Mouse (Mus musculus) spleen, postnatal 10 days (tissue): ENCODE data around the gene 5730596B20Rik.

ENCODE experiments used
- DNase-seq, 2 experiments: peaks; one replicate each; pipeline ENCODE4 v3.0.0; 2021 to 2022; ENCODE audit warnings: low spot score in 2 of 2

5730596B20Rik gene

DNA sequence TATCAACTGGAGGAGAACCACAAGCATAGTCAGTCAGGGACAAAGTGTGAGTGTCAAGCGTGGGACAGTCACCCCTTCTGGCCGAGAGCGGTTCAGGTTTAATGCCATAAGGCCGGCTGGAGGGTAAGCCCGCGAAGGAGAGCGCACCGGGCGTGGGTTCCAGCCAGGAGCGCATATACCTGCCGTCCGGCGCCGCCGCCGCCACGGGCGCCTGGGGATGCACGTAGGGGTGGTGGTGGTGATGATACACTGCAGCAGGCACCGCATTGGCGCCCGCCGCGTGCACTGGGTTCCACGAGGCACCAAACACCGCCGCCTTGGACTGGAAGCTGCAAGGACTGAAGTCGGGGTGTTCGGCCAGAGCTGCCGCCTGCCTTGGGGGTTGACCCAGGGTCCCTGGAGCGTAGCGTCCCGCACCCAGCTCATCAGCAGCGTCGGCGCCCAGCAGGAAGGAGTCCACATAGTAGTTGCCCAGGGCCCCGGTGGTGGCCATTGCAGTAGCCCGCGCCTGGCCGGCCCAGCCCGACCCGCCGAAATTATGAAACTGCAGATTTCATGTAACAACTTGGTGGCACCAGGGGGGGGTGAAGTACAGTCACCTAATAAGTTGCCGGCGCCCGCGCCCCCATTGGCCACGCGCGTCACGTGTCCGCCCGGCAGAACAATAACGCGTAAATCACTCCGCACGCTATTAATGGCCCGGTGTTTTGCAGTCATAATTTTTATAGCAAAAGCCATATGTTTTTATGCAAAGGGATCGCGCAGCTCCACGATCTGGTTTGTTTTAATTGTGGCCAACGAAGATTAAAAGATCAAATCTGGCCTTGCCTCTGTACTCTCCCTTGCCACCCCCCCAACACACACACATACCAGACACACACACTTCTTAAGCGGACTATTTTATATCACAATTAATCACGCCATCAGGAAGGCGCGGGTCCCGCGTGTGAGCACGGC, 48.6 kb downstream of the 5730596B20Rik start:
- peak in 1 of 2 experiments; percentile 54 for DNase-seq

DNA sequence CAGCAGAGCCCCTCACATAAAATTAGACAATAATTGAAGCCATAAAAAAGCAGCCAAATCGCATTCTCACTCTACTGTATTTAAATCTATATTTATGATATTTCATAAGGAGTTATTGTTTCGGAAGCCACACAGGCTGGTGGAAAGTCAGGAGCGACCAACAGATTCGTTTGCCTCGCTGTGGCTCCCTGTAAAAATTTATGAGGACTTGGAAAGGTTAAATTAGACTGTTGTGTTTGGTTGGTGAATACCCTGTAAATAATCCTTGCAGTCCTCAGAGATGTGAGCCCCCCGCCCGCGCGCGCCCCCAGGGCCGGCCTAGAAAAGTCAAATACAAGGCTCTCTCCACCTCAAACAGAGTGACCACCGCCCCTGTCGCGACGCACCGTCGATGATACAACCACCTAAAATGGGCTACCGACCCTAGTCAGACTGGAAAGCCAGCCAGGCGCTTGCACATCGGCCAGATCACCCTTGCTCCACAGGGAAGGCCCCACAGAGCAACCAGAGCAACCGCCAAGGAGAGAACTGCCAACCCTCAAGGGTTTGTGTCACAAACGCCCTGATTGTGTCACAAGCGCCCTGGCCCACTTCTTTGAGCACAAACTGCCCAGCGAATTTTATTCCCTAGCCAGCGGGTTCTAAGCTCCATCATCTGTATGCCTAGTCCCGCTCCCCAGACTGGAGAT, 49.4 kb downstream of the 5730596B20Rik start:
- DNase-seq: no peak

DNA sequence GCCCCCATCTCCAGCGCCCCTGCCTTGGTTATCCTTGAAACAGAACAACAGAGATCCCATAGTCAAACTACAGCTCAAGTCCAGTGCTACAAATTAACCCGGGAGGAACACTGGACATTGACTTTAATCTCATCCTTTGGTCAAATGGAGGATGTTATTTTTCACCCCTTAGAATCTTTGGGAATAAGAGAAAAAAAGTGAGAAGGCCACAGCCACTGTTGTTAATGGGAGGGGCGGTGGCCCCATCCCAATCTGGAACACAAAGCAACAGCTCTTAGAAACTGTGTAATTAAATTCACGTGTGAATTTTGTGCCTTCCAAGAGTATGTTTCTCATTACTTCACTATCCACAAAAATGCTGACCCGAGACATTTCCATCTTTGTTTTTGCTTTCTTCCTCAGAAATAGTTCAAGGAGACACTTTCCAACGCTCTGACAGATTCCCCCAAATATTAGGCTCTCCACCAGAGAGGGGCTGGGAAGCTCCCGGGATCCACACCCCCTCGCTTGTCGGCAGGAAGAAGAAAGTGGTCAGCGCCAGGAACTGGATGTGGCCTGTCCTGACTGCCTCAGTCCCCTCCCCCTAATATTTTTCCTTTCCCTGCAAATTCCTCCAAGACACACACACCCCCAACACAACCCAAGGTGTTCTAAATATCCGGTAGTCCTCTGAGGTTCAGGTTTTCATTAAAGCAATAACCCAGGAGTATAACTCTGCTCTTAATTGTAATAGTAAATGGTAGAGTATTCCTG, 50.3 kb downstream of the 5730596B20Rik start:
- DNase-seq: no peak

DNA sequence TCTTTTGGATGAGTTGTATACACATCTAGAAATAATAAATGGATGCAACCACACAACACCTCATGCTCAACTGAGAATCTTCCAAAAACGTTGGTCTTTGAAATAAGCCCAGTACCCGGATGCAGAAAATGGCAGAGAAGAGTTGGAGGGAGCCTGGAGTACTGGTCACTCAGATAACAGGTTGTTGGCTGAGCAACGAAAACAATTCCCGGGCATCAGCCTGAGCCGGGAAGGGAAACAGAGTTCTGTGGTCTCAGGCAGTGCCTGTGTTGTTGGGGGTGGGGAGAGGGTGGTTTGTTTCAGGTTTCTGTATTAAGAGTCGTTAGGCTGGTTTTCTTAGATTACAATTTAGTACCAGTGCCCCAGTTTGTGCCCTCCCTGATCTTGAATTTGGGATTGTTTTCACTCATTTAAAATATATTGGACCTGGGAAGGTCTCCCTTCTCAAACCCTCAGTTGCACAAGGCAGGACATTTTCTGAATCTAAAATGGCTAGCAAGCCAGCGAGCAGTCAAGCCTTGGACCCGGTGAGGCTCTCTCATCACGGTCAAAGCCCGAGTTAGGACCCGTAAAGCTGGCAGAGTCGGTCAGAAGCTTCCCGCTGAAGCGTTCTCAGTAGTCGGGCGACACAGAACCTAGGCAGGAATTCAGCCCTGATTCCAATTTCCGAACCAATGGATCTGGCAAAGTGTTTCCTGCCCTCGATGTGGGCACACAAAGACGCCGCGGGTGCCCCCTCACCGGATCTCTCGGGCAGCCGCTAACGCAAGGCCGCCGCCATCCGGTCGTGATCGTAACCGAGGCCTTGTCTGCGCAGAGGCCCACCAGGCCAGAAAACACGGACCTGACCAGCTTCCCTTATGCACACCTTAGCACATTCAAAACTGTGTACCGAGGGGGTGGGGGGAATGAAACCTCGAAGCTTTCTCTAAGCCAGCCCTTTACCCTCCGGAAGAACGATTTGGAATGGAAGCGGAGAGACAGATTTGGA, 51.5 kb downstream of the 5730596B20Rik start:
- no peak for DNase-seq

DNA sequence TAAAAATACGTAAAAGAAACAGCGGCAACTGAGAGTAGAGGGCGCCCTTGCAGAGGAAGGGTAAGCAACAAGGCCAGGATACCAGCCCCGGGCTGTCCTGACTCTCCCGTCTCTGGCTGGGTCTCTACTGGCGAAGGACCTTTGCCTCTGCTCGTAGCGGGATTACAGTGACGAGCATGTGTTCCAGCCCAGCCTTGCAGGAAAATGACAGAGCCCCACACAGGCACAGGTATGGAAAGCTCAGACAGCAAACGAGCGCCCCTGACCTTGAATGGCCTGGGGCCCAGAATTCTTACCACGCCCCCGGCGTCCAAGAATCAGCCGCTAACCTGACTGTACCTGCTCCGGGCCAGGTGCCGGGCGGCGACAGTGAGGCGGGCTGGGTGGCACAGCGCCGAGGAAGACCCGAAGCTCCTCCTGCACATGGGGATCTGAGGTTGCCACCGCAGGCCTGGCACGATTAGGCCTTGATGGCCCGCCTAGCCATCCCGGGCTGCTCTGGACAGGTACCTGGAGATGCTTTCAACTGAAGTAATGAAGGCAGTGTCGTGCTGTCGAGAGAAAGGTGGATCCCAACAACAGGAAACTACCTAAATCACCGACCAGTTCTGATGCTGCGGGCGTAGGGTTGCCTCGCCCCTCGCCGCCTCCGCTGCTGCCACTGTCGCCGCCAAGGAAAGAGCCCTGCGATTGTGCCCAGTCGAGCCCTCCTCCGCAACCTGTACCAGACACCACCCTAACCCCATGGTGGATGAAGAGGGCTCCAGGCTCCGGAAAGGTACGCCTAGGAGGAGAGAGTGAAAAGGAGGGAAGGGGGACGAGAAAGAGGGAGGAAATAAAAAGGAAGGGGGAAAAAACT, 52.5 kb downstream of the 5730596B20Rik start:
- DNase-seq: no peak
